Mouse (Mus musculus) megakaryocyte, embryonic 14.5 days (primary cell): ENCODE measurements at regions not wholly inside any gene's neighbourhood (a gene's known extent, or its start where the extent isn't known, plus 50 kb on each side); places are given as distances from the start of the nearest gene placed in this dataset.

Source experiments
- FLI1 ChIP-seq: IDR thresholded peaks from 2 replicates; pipeline ENCODE4 v1.6.1; 2012; ENCODE audit warnings: low read length, inconsistent platforms, mixed read lengths
- GATA1 ChIP-seq: IDR thresholded peaks from 3 replicates; pipeline ENCODE4 v1.6.1; 2012; ENCODE audit warnings: mixed read lengths, low read length, inconsistent platforms, borderline replicate concordance

DNA sequence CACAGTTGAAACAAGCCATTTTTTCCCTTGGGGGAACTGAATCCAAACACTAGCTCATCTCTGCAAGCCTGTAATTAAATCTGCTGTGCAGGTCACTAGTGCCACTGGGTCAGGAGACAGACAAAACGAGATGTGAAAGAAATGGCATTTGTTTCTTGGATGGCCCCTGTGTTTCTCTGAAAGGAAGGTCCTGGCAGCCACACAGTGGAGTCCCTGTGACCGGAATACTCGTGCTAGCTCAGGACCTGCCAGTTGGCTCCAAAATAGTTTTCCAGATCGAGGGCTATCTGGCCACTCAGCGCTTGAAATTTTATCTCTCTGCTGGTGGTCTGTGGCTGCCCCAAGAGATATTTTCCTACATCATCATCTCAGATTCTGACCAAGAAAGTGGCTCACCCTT is 96.1 kb upstream of the Mtap start:
- TF ChIP-seq GATA1 (no peak), FLI1 (no peak)
